Mouse (Mus musculus): ENCODE results near the gene Ampd3. TPM values are rescaled to one million over a fixed set of nuclear protein-coding genes. Genes with fewer than 3 reads are reported as not detected.

Ampd3 gene
- polyA plus RNA-seq, 1 experiment from 2014 or later: 8.8 TPM

- WGBS: 45% methylated on average over 2 of the region's 2 CpGs
- H3K4me3 ChIP-seq (replicated peaks; ENCODE audit: low read length): no peak overlapping the region
- H3K36me3 ChIP-seq (replicated peaks; ENCODE audit: control insufficient read depth, insufficient read depth): no peaks in the 10 kb centered on the region
Measured at GRCm38 (mm10) chr7:110736914-110737313, 31.1 kb upstream of the Ampd3 start.

DNA sequence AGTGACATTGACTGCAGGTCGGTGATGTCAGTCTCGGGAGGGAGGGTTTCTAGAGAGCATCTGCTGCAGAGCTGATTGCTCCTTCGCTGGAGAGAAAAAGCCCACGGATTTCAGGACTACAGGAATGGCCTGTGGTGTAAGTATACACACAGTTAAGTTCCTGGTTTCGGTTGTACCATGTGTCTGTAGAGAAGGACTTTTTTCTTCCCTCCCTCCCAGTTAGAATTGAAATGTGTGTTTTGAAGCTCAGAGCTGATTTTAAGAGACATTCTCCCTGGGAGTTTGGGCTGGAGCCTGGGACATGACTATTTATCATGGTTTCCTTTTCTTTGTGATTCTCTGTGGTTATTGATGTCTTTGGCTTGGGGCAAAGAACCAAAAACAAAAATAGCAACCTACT lies 28.2 kb upstream of the Ampd3 start:
- 21% methylated on average over 5 of the region's 5 CpGs for WGBS
- Histone ChIP-seq H3K27me3 (ENCODE audit: control insufficient read depth, insufficient read depth, low read length) (no peaks in the 10 kb centered on the region), H3K27ac (0 out of 2 replicates have a peak overlapping the region, but pooled peaks have one; percentile 7), H3K4me3 (replicated peaks; ENCODE audit: low read length) (no peak overlapping the region), H3K4me2 (replicated peaks) (no peak overlapping the region), H3K9me3 (ENCODE audit: control insufficient read depth, low read length) (no peaks in the 10 kb centered on the region), H3K9ac (no peak overlapping the region), H3K4me1 (replicated peaks; ENCODE audit: control insufficient read depth, insufficient read depth, low read length) (peaks cover 17% of the 10 kb centered on the region; the same call in 1 of the 2 replicates), H3K36me3 (replicated peaks; ENCODE audit: control insufficient read depth, insufficient read depth) (no peaks in the 10 kb centered on the region)
- ATAC-seq (ENCODE audit: low FRiP score) (peak; percentile 59; the same call in 1 of the 2 replicates), DNase-seq (ENCODE audit: low spot score) (peak; percentile 47)

More at GRCm38 (mm10) chr7:110736914-110737313, 31.1 kb upstream of the Ampd3 start:
- no peak overlapping the region for H3K9ac ChIP-seq
- ATAC-seq (ENCODE audit: low FRiP score) (no peak), DNase-seq (ENCODE audit: low spot score) (no peak)
- no peak overlapping the region for H3K27ac ChIP-seq
- H3K9me3 ChIP-seq (ENCODE audit: control insufficient read depth, low read length): no peaks in the 10 kb centered on the region
- H3K27me3 ChIP-seq (ENCODE audit: control insufficient read depth, insufficient read depth, low read length): no peaks in the 10 kb centered on the region
- H3K4me1 ChIP-seq (replicated peaks; ENCODE audit: control insufficient read depth, insufficient read depth, low read length): peaks cover 18% of the 10 kb centered on the region
- no peak overlapping the region for H3K4me2 ChIP-seq (replicated peaks)

GRCm38 (mm10) chr7:110740188-110740587 lies 27.8 kb upstream of the Ampd3 start:
- Histone ChIP-seq H3K4me1 (replicated peaks; ENCODE audit: control insufficient read depth, insufficient read depth, low read length) (peaks cover 17% of the 10 kb centered on the region; the same call in 1 of the 2 replicates), H3K4me2 (replicated peaks) (no peak overlapping the region), H3K36me3 (replicated peaks; ENCODE audit: control insufficient read depth, insufficient read depth) (no peaks in the 10 kb centered on the region), H3K27me3 (ENCODE audit: control insufficient read depth, insufficient read depth, low read length) (no peaks in the 10 kb centered on the region), H3K4me3 (replicated peaks; ENCODE audit: low read length) (no peak overlapping the region), H3K9ac (no peak overlapping the region), H3K27ac (0 out of 2 replicates have a peak overlapping the region, but pooled peaks have one; percentile 7), H3K9me3 (ENCODE audit: control insufficient read depth, low read length) (no peaks in the 10 kb centered on the region)
- ATAC-seq (ENCODE audit: low FRiP score): peak; percentile 87
- WGBS: 36% methylated on average over 2 of the region's 2 CpGs
- DNase-seq (ENCODE audit: low spot score): no peak

GRCm38 (mm10) chr7:110742022-110742421 lies 26.0 kb upstream of the Ampd3 start:
- Histone ChIP-seq H3K36me3 (replicated peaks; ENCODE audit: control insufficient read depth, insufficient read depth) (no peaks in the 10 kb centered on the region), H3K27ac (no peak overlapping the region), H3K4me1 (replicated peaks; ENCODE audit: control insufficient read depth, insufficient read depth, low read length) (peaks cover 22% of the 10 kb centered on the region; the same call in 1 of the 2 replicates), H3K27me3 (ENCODE audit: control insufficient read depth, insufficient read depth, low read length) (no peaks in the 10 kb centered on the region), H3K9me3 (ENCODE audit: control insufficient read depth, low read length) (no peaks in the 10 kb centered on the region), H3K9ac (no peak overlapping the region), H3K4me2 (replicated peaks) (no peak overlapping the region), H3K4me3 (replicated peaks; ENCODE audit: low read length) (no peak overlapping the region)
- ATAC-seq (ENCODE audit: low FRiP score) (no peak), DNase-seq (ENCODE audit: low spot score) (no peak)
- WGBS: 87% methylated on average over 5 of the region's 5 CpGs

GRCm38 (mm10) chr7:110746087-110746562 lies 21.9 kb upstream of the Ampd3 start:
- ATAC-seq (ENCODE audit: low FRiP score): no peak
- no peaks in the 10 kb centered on the region for H3K9me3 ChIP-seq (ENCODE audit: control insufficient read depth, low read length)

DNA sequence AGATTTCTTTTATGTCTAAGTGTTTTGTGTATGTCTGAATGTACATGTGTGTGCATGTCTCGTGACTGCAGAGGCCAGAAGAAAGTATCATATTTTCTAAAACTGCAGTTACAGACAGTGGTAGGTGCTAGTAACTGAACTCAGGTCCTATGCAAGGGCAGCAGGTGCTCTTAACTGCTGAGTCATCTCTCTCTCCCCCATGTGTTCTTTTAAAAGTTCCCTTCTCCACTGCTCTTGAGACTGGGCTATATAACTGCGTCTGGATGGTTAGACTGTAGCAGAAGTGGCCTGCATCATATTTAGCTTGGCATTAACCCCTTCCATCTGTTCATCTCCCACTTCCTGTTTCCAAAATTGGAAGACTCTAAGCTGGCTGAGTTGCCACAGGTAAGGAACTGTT lies 21.2 kb upstream of the Ampd3 start:
- no peak for ATAC-seq (ENCODE audit: low FRiP score)
- no peaks in the 10 kb centered on the region for H3K9me3 ChIP-seq (ENCODE audit: control insufficient read depth, low read length)
- no peaks in the 10 kb centered on the region for H3K27me3 ChIP-seq (ENCODE audit: control insufficient read depth, insufficient read depth, low read length)
- no peak overlapping the region for H3K4me2 ChIP-seq (replicated peaks)
- H3K4me3 ChIP-seq (replicated peaks; ENCODE audit: low read length): no peak overlapping the region
- WGBS: 64% methylated on average over 2 of the region's 2 CpGs
- no peak overlapping the region for H3K27ac ChIP-seq
- no peaks in the 10 kb centered on the region for H3K36me3 ChIP-seq (replicated peaks; ENCODE audit: control insufficient read depth, insufficient read depth)
- H3K4me1 ChIP-seq (replicated peaks; ENCODE audit: control insufficient read depth, insufficient read depth, low read length): 0 out of 2 replicates have a peak, but pooled peaks cover 5% of the 10 kb centered on the region
- no peak for DNase-seq (ENCODE audit: low spot score)
- H3K9ac ChIP-seq: no peak overlapping the region

More at GRCm38 (mm10) chr7:110746087-110746562, 21.9 kb upstream of the Ampd3 start:
- Histone ChIP-seq H3K9ac (no peak overlapping the region), H3K4me3 (replicated peaks; ENCODE audit: low read length) (no peak overlapping the region), H3K27me3 (ENCODE audit: control insufficient read depth, insufficient read depth, low read length) (no peaks in the 10 kb centered on the region), H3K36me3 (replicated peaks; ENCODE audit: control insufficient read depth, insufficient read depth) (no peaks in the 10 kb centered on the region), H3K27ac (no peak overlapping the region), H3K4me1 (replicated peaks; ENCODE audit: control insufficient read depth, insufficient read depth, low read length) (0 out of 2 replicates have a peak, but pooled peaks cover 7% of the 10 kb centered on the region), H3K4me2 (replicated peaks) (no peak overlapping the region)
- DNase-seq (ENCODE audit: low spot score): no peak
- WGBS: 56% methylated on average over 5 of the region's 5 CpGs

DNA sequence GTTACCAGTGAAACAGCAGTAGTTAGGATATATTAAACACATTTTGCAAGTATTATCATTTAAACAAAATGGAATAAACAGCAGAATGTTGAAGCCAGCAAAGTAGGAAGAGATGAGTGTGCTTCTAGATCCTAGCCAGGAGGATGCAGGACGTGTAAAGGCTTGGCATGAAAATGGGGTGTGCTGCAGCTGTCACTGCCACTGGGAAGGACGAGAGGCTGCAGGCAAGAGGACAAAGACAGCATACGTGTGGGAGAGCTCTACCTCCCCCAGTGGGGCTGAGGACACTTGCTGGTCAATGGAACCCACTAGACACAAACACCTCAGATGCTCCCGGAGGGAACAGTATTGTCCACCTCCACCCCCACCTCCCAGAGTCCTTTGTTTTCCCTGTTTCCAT lies 17.2 kb upstream of the Ampd3 start:
- H3K4me3 ChIP-seq (replicated peaks; ENCODE audit: low read length): no peak overlapping the region
- ATAC-seq (ENCODE audit: low FRiP score) (no peak), DNase-seq (ENCODE audit: low spot score) (no peak)
- no peak overlapping the region for H3K9ac ChIP-seq
- H3K36me3 ChIP-seq (replicated peaks; ENCODE audit: control insufficient read depth, insufficient read depth): no peaks in the 10 kb centered on the region
- H3K4me2 ChIP-seq (replicated peaks): no peak overlapping the region
- H3K27me3 ChIP-seq (ENCODE audit: control insufficient read depth, insufficient read depth, low read length): no peaks in the 10 kb centered on the region
- 40% methylated on average over 4 of the region's 4 CpGs for WGBS
- no peak overlapping the region for H3K27ac ChIP-seq
- no peaks in the 10 kb centered on the region for H3K9me3 ChIP-seq (ENCODE audit: control insufficient read depth, low read length)
- 0 out of 2 replicates have a peak, but pooled peaks cover 5% of the 10 kb centered on the region for H3K4me1 ChIP-seq (replicated peaks; ENCODE audit: control insufficient read depth, insufficient read depth, low read length)

DNA sequence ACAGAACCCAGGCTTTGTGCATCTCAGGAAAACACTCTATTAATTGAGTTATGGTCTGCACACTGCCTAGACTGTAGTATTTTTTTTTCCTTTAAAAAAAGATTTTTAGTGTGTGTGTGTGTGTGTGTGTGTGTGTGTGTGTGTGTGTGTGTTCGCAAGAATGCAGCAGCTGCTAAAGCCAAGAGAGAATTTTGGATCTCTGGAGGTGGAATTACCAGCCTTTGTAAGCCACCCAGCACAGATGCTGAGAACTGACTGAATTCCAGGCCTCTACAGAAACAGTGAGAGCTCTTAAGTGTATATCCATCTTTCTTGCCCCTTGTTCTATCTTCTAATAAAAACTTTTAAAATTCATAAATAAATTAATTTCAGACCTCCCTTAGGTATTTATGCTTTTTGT lies 16.4 kb upstream of the Ampd3 start:
- Histone ChIP-seq H3K9ac (no peak overlapping the region), H3K4me2 (replicated peaks) (no peak overlapping the region), H3K4me1 (replicated peaks; ENCODE audit: control insufficient read depth, insufficient read depth, low read length) (no peaks in the 10 kb centered on the region), H3K27me3 (ENCODE audit: control insufficient read depth, insufficient read depth, low read length) (no peaks in the 10 kb centered on the region), H3K27ac (no peak overlapping the region), H3K4me3 (replicated peaks; ENCODE audit: low read length) (no peak overlapping the region), H3K36me3 (replicated peaks; ENCODE audit: control insufficient read depth, insufficient read depth) (no peaks in the 10 kb centered on the region), H3K9me3 (ENCODE audit: control insufficient read depth, low read length) (no peaks in the 10 kb centered on the region)
- no peak for ATAC-seq (ENCODE audit: low FRiP score)
- no peak for DNase-seq (ENCODE audit: low spot score)
- WGBS: 94% methylated on average over 1 of the region's 1 CpGs

DNA sequence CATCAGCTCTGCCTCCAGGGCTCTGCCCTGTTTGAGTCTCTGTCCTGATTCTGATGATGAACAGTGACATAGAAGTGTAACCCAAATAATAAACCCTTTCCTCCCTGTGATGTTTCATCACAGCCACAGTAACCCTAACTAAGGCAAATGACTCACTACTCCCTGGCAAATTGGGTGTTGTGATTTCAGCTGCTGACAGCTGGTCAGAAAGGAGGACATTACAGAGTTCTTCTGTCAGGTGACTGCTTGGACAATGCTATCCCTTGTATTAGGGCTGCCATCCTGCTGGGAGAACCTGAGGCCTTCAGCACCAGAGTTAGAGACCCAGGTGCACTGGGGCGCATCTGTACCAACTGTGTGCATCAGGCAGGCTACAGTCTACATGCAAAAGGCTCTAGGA lies 14.7 kb upstream of the Ampd3 start:
- no peak overlapping the region for H3K9ac ChIP-seq

DNA sequence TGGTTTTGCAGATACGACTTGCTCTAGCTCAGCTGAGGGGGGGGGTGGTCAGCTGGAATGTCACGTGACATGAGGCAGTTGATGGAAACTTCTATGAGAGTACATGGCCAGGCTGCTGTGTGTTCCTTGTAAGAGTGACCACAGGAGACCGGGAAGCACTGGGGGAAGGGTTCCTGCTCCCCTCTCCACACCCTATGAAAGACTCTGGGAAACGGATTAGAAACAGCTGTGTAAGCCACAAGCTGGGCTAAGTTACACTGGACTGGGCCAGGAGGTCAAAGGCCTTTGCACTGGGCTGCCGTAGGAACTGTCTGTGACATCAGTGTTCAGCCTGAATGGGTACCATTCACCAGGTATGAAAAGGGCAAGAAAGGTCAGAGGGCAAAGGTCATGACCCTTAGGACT lies 14.1 kb upstream of the Ampd3 start:
- no peaks in the 10 kb centered on the region for H3K27me3 ChIP-seq (ENCODE audit: control insufficient read depth, insufficient read depth, low read length)
- no peaks in the 10 kb centered on the region for H3K4me1 ChIP-seq (replicated peaks; ENCODE audit: control insufficient read depth, insufficient read depth, low read length)
- H3K9me3 ChIP-seq (ENCODE audit: control insufficient read depth, low read length): no peaks in the 10 kb centered on the region
- no peak overlapping the region for H3K9ac ChIP-seq
- H3K27ac ChIP-seq: no peak overlapping the region
- H3K4me2 ChIP-seq (replicated peaks): no peak overlapping the region
- ATAC-seq (ENCODE audit: low FRiP score): no peak
- H3K36me3 ChIP-seq (replicated peaks; ENCODE audit: control insufficient read depth, insufficient read depth): no peaks in the 10 kb centered on the region
- WGBS: 26% methylated on average over 5 of the region's 5 CpGs
- no peak overlapping the region for H3K4me3 ChIP-seq (replicated peaks; ENCODE audit: low read length)
- no peak for DNase-seq (ENCODE audit: low spot score)

More for the DNA sequence above, 14.7 kb upstream of the Ampd3 start:
- Histone ChIP-seq H3K4me1 (replicated peaks; ENCODE audit: control insufficient read depth, insufficient read depth, low read length) (no peaks in the 10 kb centered on the region), H3K4me2 (replicated peaks) (no peak overlapping the region), H3K27ac (no peak overlapping the region), H3K9me3 (ENCODE audit: control insufficient read depth, low read length) (no peaks in the 10 kb centered on the region), H3K36me3 (replicated peaks; ENCODE audit: control insufficient read depth, insufficient read depth) (no peaks in the 10 kb centered on the region), H3K4me3 (replicated peaks; ENCODE audit: low read length) (no peak overlapping the region), H3K27me3 (ENCODE audit: control insufficient read depth, insufficient read depth, low read length) (no peaks in the 10 kb centered on the region)
- ATAC-seq (ENCODE audit: low FRiP score) (no peak), DNase-seq (ENCODE audit: low spot score) (no peak)
- WGBS: 93% methylated on average over 1 of the region's 1 CpGs
